Mouse (Mus musculus) midbrain, embryonic 11.5 days (tissue): Measurements from ENCODE around the gene Dynlt1b. TPM values are rescaled to one million over a fixed set of nuclear protein-coding genes. Genes with fewer than 3 reads are reported as not detected.
"Not testable (repeated sequence)": the region's sequence is repeated elsewhere in the genome, so short reads cannot be mapped to it uniquely, and the experiment has no call there.

ENCODE experiments used
- ATAC-seq: fragments of 200-750 bp; cut with Nextera tagmentation; 2 replicates; pipeline ENCODE4 v1.8.0; 2017; ENCODE audit warnings: moderate TSS enrichment, moderate library complexity; ENCODE audit not compliant: low FRiP score
- DNase-seq: peaks from one replicate; pipeline ENCODE4 v3.0.0; 2015; ENCODE audit warnings: low spot score; ENCODE audit errors: missing footprints
- H3K27ac ChIP-seq: fragments of 300-500 bp; sonication (generic); 2 replicates; pipeline ENCODE4 v1.5.1; 2014; ENCODE audit warnings: low read depth, low read length
- H3K27me3 ChIP-seq: fragments of 300-500 bp; sonication (generic); 2 replicates; pipeline ENCODE4 v1.6.1; 2014; ENCODE audit warnings: mild to moderate bottlenecking, low read length, moderate library complexity, mixed read lengths; ENCODE audit not compliant: control insufficient read depth, insufficient read depth
- H3K36me3 ChIP-seq: fragments of 300-500 bp; sonication (generic); 2 replicates; pipeline ENCODE4 v1.6.1; 2014; ENCODE audit warnings: mild to moderate bottlenecking, low read length, moderate library complexity, mixed read lengths; ENCODE audit not compliant: control insufficient read depth, insufficient read depth
- H3K4me1 ChIP-seq: fragments of 300-500 bp; sonication (generic); 2 replicates; pipeline ENCODE4 v1.6.1; 2014; ENCODE audit warnings: low read length; ENCODE audit not compliant: control insufficient read depth, insufficient read depth
- H3K4me2 ChIP-seq: fragments of 300-500 bp; sonication (generic); 2 replicates; pipeline ENCODE4 v1.6.1; 2014; ENCODE audit warnings: mild to moderate bottlenecking, moderate library complexity
- H3K4me3 ChIP-seq: fragments of 300-500 bp; sonication (generic); 2 replicates; pipeline ENCODE4 v1.5.1; 2014; ENCODE audit warnings: low read depth, low read length
- H3K9ac ChIP-seq: fragments of 300-500 bp; sonication (generic); 2 replicates; pipeline ENCODE4 v1.6.1; 2014; ENCODE audit warnings: low read length
- H3K9me3 ChIP-seq: fragments of 300-500 bp; sonication (generic); 2 replicates; pipeline ENCODE4 v1.6.1; 2016; ENCODE audit warnings: low read length; ENCODE audit not compliant: control insufficient read depth
- WGBS: fragments of 180-500 bp; shearing (Covaris S2); extraction: QIAGEN DNeasy Blood & Tissue Kit; methylation state at CpG from one replicate; pipeline ENCODE4 v1.1.7; 2014; 5-methylcytosine and 5-hydroxymethylcytosine counted together
- polyA plus RNA-seq: library from polyadenylated mRNA; unstranded; fragments of >200 nt; fragmentation: Nextera tagmentation; extraction: Ambion mirVana; gene quantifications from 2 replicates; pipeline ENCODE4 v1.2.1, GENCODE M21; 2014

Dynlt1b gene
- polyA plus RNA-seq, 1 experiment from 2014 or later, result 680 TPM

GRCm38 (mm10) chr17:6470671-6471070, 40.8 kb downstream of the Dynlt1b start:
- H3K36me3 ChIP-seq, H3K27ac ChIP-seq, H3K9ac ChIP-seq, H3K9me3 ChIP-seq, H3K4me1 ChIP-seq, ATAC-seq, H3K27me3 ChIP-seq, H3K4me2 ChIP-seq, DNase-seq, H3K4me3 ChIP-seq: not testable (repeated sequence)
- WGBS, result 97% methylated on average over 3 of the region's 7 CpGs

DNA sequence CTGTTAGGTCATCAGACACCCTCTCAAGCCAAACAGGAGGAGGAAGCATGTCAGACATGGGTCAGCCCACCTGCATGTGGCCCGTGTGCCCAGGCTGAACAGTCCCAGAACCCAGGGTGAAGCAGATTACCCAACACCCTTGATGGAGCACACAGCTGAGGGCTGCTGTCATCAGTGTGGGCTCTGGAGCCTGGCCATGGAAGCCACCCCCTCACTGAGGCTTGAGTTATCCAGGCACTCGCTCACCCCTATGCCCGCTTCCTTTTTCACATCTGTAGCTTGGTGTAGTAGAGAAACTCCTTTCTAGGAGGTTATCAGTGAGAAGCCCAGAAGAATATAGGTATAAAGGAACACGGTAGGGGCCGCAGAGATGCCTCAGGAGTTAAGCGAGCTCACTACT, 45.4 kb downstream of the Dynlt1b start:
- ATAC-seq, H3K27me3 ChIP-seq, H3K27ac ChIP-seq, H3K4me2 ChIP-seq, H3K36me3 ChIP-seq, H3K4me3 ChIP-seq, H3K9me3 ChIP-seq, H3K4me1 ChIP-seq, H3K9ac ChIP-seq: not testable (repeated sequence)
- 93% methylated on average over 6 of the region's 6 CpGs for WGBS
- peak; percentile 86 for DNase-seq

DNA sequence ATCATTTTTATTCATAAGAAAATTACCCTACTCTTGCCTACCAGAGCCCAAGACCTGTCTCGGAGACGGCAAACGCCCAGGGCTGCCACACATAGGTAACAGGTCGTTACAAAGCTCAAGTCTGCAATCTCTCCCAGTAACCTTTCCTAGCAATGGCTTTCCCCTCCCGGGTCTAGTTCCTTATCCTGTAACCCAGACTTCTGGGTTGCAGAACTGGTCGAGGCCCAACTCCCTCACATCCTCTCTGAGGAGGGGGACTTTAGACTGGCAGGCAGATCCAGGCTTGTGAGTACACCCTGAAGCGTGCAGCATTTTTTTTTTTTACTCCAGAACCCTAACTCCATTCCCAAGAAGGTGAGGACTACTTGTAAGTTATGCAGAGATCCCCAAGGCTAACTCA, 46.0 kb downstream of the Dynlt1b start:
- H3K27me3 ChIP-seq, H3K4me1 ChIP-seq, ATAC-seq, H3K36me3 ChIP-seq, H3K27ac ChIP-seq, H3K9me3 ChIP-seq: not testable (repeated sequence)
- peak; percentile 85 for DNase-seq
- Histone ChIP-seq H3K4me2 (peak overlapping the region; percentile 90), H3K9ac (peak overlapping the region; percentile 86; the same call in 1 of the 2 replicates), H3K4me3 (peak overlapping the region; percentile 77)
- WGBS, result 66% methylated on average over 7 of the region's 7 CpGs

DNA sequence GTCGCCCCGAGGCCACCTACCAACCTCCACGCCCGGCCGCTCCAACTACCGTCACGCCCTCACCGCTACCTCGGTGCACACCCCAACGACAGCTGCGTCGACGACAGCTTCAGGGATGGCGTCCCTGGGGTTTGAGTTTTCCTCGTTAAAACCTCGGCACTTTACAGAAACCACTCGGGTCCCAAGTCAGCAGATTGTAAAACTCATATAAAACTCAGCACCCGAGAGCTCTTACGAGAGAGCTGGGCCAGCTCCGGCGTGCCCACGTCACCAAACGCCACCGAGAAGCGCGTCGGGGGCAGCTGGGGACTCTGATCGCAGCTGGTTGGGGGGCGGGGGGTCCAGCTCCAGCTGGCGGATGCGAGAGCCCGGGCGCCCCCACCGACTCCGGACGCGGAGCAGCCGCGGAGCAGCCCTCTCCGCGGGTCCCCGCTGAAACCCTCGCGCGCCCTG, 46.6 kb downstream of the Dynlt1b start:
- Histone ChIP-seq H3K27ac (peak overlapping the region; percentile 54; the same call in 1 of the 2 replicates), H3K4me3 (peak overlapping the region; percentile 77), H3K9ac (peak overlapping the region; percentile 86), H3K4me2 (peak overlapping the region; percentile 90)
- H3K27me3 ChIP-seq, H3K36me3 ChIP-seq, H3K4me1 ChIP-seq, H3K9me3 ChIP-seq: not testable (repeated sequence)
- DNase-seq (peak; percentile 98), ATAC-seq (peak; percentile 85)
- under 1% methylated on average over 45 of the region's 45 CpGs for WGBS

- not testable (repeated sequence) for H3K36me3 ChIP-seq, H3K27me3 ChIP-seq, H3K9me3 ChIP-seq, H3K4me1 ChIP-seq
- peak; percentile 87 for ATAC-seq
- peak overlapping the region; percentile 54; the same call in 1 of the 2 replicates for H3K27ac ChIP-seq
- H3K4me2 ChIP-seq, result peak overlapping the region; percentile 90
- H3K9ac ChIP-seq, result peak overlapping the region; percentile 86
- peak overlapping the region; percentile 77 for H3K4me3 ChIP-seq
- peak; percentile 98 for DNase-seq
- WGBS, result 2% methylated on average over 31 of the region's 42 CpGs
These were observed 47.1 kb downstream of the Dynlt1b start for GRCm38 (mm10) chr17:6477026-6477425.

GRCm38 (mm10) chr17:6480855-6481589, 51.1 kb downstream of the Dynlt1b start:
- H3K9ac ChIP-seq, H3K9me3 ChIP-seq, DNase-seq, H3K4me2 ChIP-seq, H3K27ac ChIP-seq, H3K4me3 ChIP-seq, H3K27me3 ChIP-seq, H3K4me1 ChIP-seq, H3K36me3 ChIP-seq, ATAC-seq: not testable (repeated sequence)
- 86% methylated on average over 4 of the region's 7 CpGs for WGBS

GRCm38 (mm10) chr17:6481590-6481963, 51.7 kb downstream of the Dynlt1b start:
- H3K9ac ChIP-seq, ATAC-seq, H3K9me3 ChIP-seq, H3K4me1 ChIP-seq, H3K4me3 ChIP-seq, H3K27ac ChIP-seq, H3K27me3 ChIP-seq, H3K36me3 ChIP-seq, H3K4me2 ChIP-seq: not testable (repeated sequence)
- DNase-seq, result peak; percentile 53
- WGBS, result 87% methylated on average over 12 of the region's 12 CpGs

- H3K4me2 ChIP-seq, H3K36me3 ChIP-seq, ATAC-seq, H3K27ac ChIP-seq, H3K4me3 ChIP-seq, H3K27me3 ChIP-seq, H3K4me1 ChIP-seq, H3K9ac ChIP-seq, H3K9me3 ChIP-seq: not testable (repeated sequence)
- peak; percentile 51 for DNase-seq
- 83% methylated on average over 7 of the region's 8 CpGs for WGBS
These were observed 52.3 kb downstream of the Dynlt1b start for GRCm38 (mm10) chr17:6482248-6482647.
